Mouse (Mus musculus) kidney, embryonic 16.5 days (tissue): ENCODE measurements around the gene Arhgap40. TPM values are rescaled to one million over a fixed set of nuclear protein-coding genes. Genes with fewer than 3 reads are reported as not detected.

Experiments
- ATAC-seq: fragments of 200-750 bp; cut with Nextera tagmentation; 2 replicates; pipeline ENCODE4 v1.8.0; 2017; ENCODE audit warnings: moderate TSS enrichment; ENCODE audit not compliant: low FRiP score, low TSS enrichment
- H3K27ac ChIP-seq: fragments of 300-500 bp; sonication (generic); 2 replicates; pipeline ENCODE4 v1.5.1; 2014; ENCODE audit warnings: low read length
- H3K27me3 ChIP-seq: fragments of 300-500 bp; sonication (generic); 2 replicates; pipeline ENCODE4 v1.6.1; 2014; ENCODE audit warnings: low read length, control low read depth, mixed read lengths; ENCODE audit not compliant: insufficient read depth
- H3K36me3 ChIP-seq: fragments of 300-500 bp; sonication (generic); 2 replicates; pipeline ENCODE4 v1.6.1; 2014; ENCODE audit warnings: low read length, control low read depth, mixed read lengths; ENCODE audit not compliant: insufficient read depth
- H3K4me1 ChIP-seq: fragments of 300-500 bp; sonication (generic); 2 replicates; pipeline ENCODE4 v1.6.1; 2014; ENCODE audit warnings: low read length, control low read depth, mixed read lengths; ENCODE audit not compliant: insufficient read depth
- H3K4me2 ChIP-seq: fragments of 300-500 bp; sonication (generic); replicated peaks from 2 replicates; pipeline ENCODE4 v1.6.1; 2014; ENCODE audit warnings: low read depth, low read length
- H3K4me3 ChIP-seq: fragments of 300-500 bp; sonication (generic); 2 replicates; pipeline ENCODE4 v1.5.1; 2014; ENCODE audit warnings: mild to moderate bottlenecking, low read length
- H3K9ac ChIP-seq: fragments of 300-500 bp; sonication (generic); replicated peaks from 2 replicates; pipeline ENCODE4 v1.6.1; 2014; ENCODE audit warnings: low read length
- H3K9me3 ChIP-seq: fragments of 300-500 bp; sonication (generic); 2 replicates; pipeline ENCODE4 v1.6.1; 2016; ENCODE audit warnings: low read length, control low read depth
- WGBS: fragments of 180-500 bp; shearing (Covaris S2); extraction: QIAGEN DNeasy Blood & Tissue Kit; methylation state at CpG from one replicate; pipeline ENCODE4 v1.1.7; 2014; 5-methylcytosine and 5-hydroxymethylcytosine counted together
- polyA plus RNA-seq: library from polyadenylated mRNA; unstranded; fragments of >200 nt; fragmentation: Nextera tagmentation; extraction: Ambion mirVana; gene quantifications from 2 replicates; pipeline ENCODE4 v1.2.1, GENCODE M21; 2015

Arhgap40 gene
- polyA plus RNA-seq, 1 experiment from 2014 or later: 0.25 TPM

GRCm38 (mm10) chr2:158513821-158514336 lies 1.3 kb downstream of the Arhgap40 start:
- no peaks in the 10 kb centered on the region for H3K4me1 ChIP-seq
- no peak overlapping the region for H3K9ac ChIP-seq
- no peaks in the 10 kb centered on the region for H3K9me3 ChIP-seq
- no peak for ATAC-seq
- no peaks in the 10 kb centered on the region for H3K27me3 ChIP-seq
- H3K27ac ChIP-seq: no peak overlapping the region
- no peaks in the 10 kb centered on the region for H3K36me3 ChIP-seq
- H3K4me2 ChIP-seq: no peak overlapping the region
- no peak overlapping the region for H3K4me3 ChIP-seq
- 79% methylated on average over 12 of the region's 12 CpGs for WGBS

DNA sequence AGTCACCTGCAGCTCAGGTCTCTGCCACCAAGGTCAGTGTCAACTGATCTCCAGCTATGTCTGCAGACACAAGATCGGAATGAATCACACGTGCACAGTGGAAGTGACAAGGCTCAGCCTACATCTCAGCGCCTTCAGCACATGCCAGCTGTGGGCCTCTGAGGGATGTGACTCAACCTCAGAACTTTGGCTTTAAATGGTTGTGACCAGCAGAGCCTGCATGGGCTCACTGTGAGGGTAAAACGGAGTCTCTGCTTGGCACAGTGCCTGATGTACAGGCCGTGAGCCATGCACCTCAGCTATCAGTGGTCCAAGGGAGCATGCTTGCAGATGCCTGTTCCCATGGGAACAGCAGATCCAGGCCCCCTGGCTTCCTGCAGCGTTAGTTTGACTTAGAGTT lies 6.0 kb downstream of the Arhgap40 start:
- ATAC-seq: no peak
- H3K27ac ChIP-seq: no peak overlapping the region
- H3K9me3 ChIP-seq: no peaks in the 10 kb centered on the region
- H3K4me1 ChIP-seq: no peaks in the 10 kb centered on the region
- no peak overlapping the region for H3K9ac ChIP-seq
- no peaks in the 10 kb centered on the region for H3K27me3 ChIP-seq
- H3K36me3 ChIP-seq: no peaks in the 10 kb centered on the region
- no peak overlapping the region for H3K4me2 ChIP-seq
- 61% methylated on average over 6 of the region's 6 CpGs for WGBS
- no peak overlapping the region for H3K4me3 ChIP-seq

DNA sequence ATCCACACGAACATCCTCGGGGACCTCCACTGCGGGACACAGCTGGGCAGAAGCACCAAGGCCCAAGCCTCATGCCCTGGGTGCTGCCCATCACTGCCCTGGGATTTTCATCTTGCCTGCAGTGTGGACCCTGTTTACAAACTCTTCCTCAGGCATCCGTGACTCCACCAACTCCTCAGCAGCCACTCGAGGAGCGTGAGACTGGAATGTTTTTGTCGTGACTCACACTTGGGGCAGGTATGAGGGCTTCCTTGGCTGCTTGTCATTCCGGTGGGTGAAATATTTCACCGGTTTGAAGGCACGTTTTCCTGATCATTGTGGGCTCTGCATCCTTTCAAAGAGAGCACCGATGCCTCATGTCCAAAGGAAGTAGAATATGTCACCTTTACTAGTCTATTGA lies 6.5 kb downstream of the Arhgap40 start:
- H3K27me3 ChIP-seq: no peaks in the 10 kb centered on the region
- H3K4me1 ChIP-seq: no peaks in the 10 kb centered on the region
- 74% methylated on average over 11 of the region's 11 CpGs for WGBS
- no peak overlapping the region for H3K9ac ChIP-seq
- no peak overlapping the region for H3K4me3 ChIP-seq
- H3K9me3 ChIP-seq: no peaks in the 10 kb centered on the region
- no peak overlapping the region for H3K4me2 ChIP-seq
- H3K27ac ChIP-seq: no peak overlapping the region
- no peaks in the 10 kb centered on the region for H3K36me3 ChIP-seq
- ATAC-seq: no peak

DNA sequence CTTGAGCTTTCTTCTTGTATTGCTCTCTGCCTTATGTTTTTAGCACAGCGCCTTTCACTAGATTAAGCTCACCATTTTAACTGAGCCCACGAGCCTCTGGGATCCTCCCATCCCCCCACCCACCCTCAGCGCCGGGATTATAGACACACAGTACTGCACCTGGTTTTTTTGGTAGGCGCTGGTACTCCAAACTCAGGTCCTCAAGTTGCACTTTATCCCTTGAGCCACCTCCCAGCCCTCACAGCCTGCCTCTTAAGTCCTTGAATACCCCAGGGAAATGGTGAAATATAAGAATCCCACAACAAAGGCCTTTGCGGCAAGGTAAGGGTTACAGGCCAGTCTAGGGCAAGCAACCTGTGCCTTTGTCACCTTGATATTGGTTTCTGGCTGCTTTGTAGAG lies 7.2 kb downstream of the Arhgap40 start:
- Histone ChIP-seq H3K4me1 (no peaks in the 10 kb centered on the region), H3K9me3 (no peaks in the 10 kb centered on the region), H3K36me3 (no peaks in the 10 kb centered on the region), H3K4me2 (no peak overlapping the region), H3K4me3 (no peak overlapping the region), H3K27me3 (no peaks in the 10 kb centered on the region), H3K9ac (no peak overlapping the region), H3K27ac (no peak overlapping the region)
- no peak for ATAC-seq
- 86% methylated on average over 6 of the region's 6 CpGs for WGBS

- H3K4me2 ChIP-seq: no peak overlapping the region
- no peak overlapping the region for H3K9ac ChIP-seq
- WGBS: 70% methylated on average over 8 of the region's 8 CpGs
- no peaks in the 10 kb centered on the region for H3K4me1 ChIP-seq
- no peaks in the 10 kb centered on the region for H3K9me3 ChIP-seq
- no peak overlapping the region for H3K27ac ChIP-seq
- H3K36me3 ChIP-seq: no peaks in the 10 kb centered on the region
- H3K4me3 ChIP-seq: no peak overlapping the region
- ATAC-seq: no peak
- no peaks in the 10 kb centered on the region for H3K27me3 ChIP-seq
Measured at GRCm38 (mm10) chr2:158523060-158523459, 10.5 kb downstream of the Arhgap40 start.

GRCm38 (mm10) chr2:158524129-158524860 lies 11.7 kb downstream of the Arhgap40 start:
- H3K4me1 ChIP-seq: no peaks in the 10 kb centered on the region
- H3K27me3 ChIP-seq: no peaks in the 10 kb centered on the region
- no peak overlapping the region for H3K27ac ChIP-seq
- H3K4me2 ChIP-seq: no peak overlapping the region
- H3K9ac ChIP-seq: no peak overlapping the region
- no peaks in the 10 kb centered on the region for H3K9me3 ChIP-seq
- ATAC-seq: no peak
- no peaks in the 10 kb centered on the region for H3K36me3 ChIP-seq
- no peak overlapping the region for H3K4me3 ChIP-seq
- WGBS: 74% methylated on average over 16 of the region's 16 CpGs

GRCm38 (mm10) chr2:158534090-158534489 lies 21.5 kb downstream of the Arhgap40 start:
- Histone ChIP-seq H3K27me3 (no peaks in the 10 kb centered on the region), H3K4me1 (no peaks in the 10 kb centered on the region), H3K4me3 (no peak overlapping the region), H3K9ac (no peak overlapping the region), H3K27ac (no peak overlapping the region), H3K36me3 (no peaks in the 10 kb centered on the region), H3K4me2 (no peak overlapping the region), H3K9me3 (no peaks in the 10 kb centered on the region)
- no peak for ATAC-seq
- 3% methylated on average over 4 of the region's 4 CpGs for WGBS

GRCm38 (mm10) chr2:158534559-158534958 lies 22.0 kb downstream of the Arhgap40 start:
- no peaks in the 10 kb centered on the region for H3K4me1 ChIP-seq

DNA sequence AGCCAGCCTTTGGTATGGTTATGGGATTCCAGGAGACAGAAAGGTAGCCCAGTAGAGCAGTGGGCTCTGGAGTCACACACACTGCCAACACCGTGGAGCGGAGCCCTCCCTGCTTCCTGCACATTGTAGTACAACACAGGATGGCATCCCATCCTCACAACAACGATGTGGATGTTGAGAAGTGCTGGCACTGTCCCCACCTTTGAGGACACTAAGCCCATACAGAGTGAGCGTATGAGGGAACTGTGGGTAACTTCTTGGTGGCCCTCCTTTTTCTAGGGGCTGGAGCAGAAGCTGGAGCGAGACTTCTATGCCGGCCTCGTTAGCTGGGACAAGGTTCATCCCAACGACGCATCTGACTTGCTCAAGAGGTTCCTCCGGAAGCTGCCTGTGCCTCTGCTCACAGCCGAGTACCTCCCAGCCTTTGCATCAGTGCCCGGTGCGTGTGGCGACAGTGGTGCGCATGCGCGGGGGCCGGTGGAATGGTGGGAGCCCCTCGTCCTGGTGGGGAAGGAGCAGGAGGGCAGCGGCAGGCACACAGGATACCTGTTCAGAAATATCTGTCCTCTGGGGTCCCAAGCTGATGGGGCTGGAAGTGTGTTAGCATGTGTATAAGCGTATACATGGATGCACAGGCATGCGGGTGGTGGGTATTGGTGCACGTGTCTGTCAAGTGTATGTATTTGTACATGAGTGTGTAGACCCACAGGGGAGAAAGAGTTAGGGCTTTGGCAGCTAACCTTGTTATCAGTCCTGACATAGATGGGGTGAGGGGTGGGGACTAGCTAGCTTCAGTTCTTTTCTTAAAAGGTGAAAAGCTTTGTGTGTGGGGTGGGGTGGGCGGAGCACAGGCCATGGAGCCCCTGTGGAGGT lies 27.1 kb downstream of the Arhgap40 start:
- Histone ChIP-seq H3K27ac (no peak overlapping the region), H3K4me3 (0 out of 2 replicates have a peak overlapping the region, but pooled peaks have one; percentile 8), H3K36me3 (no peaks in the 10 kb centered on the region), H3K9ac (0 out of 2 replicates have a peak overlapping the region, but pooled peaks have one; percentile 12), H3K27me3 (no peaks in the 10 kb centered on the region), H3K4me1 (0 out of 2 replicates have a peak, but pooled peaks cover 4% of the 10 kb centered on the region), H3K9me3 (no peaks in the 10 kb centered on the region), H3K4me2 (peak overlapping the region; percentile 30)
- 0 out of 2 replicates have a peak, but pooled peaks have one; percentile 35 for ATAC-seq
- 51% methylated on average over 24 of the region's 24 CpGs for WGBS

More at GRCm38 (mm10) chr2:158534559-158534958, 22.0 kb downstream of the Arhgap40 start:
- 75% methylated on average over 8 of the region's 8 CpGs for WGBS
- no peak for ATAC-seq
- H3K4me2 ChIP-seq: no peak overlapping the region
- no peak overlapping the region for H3K4me3 ChIP-seq
- H3K27ac ChIP-seq: no peak overlapping the region
- no peak overlapping the region for H3K9ac ChIP-seq
- H3K9me3 ChIP-seq: no peaks in the 10 kb centered on the region
- H3K27me3 ChIP-seq: no peaks in the 10 kb centered on the region
- H3K36me3 ChIP-seq: no peaks in the 10 kb centered on the region
